Mouse (Mus musculus) CH12.LX (cell line): ENCODE measurements around the gene Rab10. TPM values are rescaled to one million over a fixed set of nuclear protein-coding genes. Genes with fewer than 3 reads are reported as not detected.

Experiments used
- DNase-seq: peaks from one replicate; pipeline ENCODE4 v3.0.0-alpha.2; 2013; ENCODE audit errors: extremely low read depth
- H3K27ac ChIP-seq: 2 replicates; pipeline ENCODE4 v1.5.1; 2012; ENCODE audit warnings: low read depth, mild to moderate bottlenecking, control low read depth, moderate library complexity; ENCODE audit not compliant: insufficient read depth
- H3K27me3 ChIP-seq: replicated peaks from 2 replicates; pipeline ENCODE3; 2012; ENCODE audit warnings: inconsistent platforms
- H3K36me3 ChIP-seq, 2 experiments: replicated peaks in 1 of 2; 2 replicates each; pipeline versions ENCODE3 to v1.6.1; 2012; ENCODE audit warnings: inconsistent platforms in 1 of 2, low read length in 1 of 2, mild to moderate bottlenecking in 1 of 2, mixed read lengths in 1 of 2, moderate library complexity in 1 of 2; ENCODE audit not compliant: control insufficient read depth in 1 of 2, insufficient read depth in 1 of 2
- H3K4me1 ChIP-seq, 2 experiments: 2 replicates each; pipeline ENCODE4 v1.6.1; 2012; ENCODE audit warnings: inconsistent platforms in 1 of 2, moderate library complexity in 1 of 2; ENCODE audit not compliant: insufficient read depth in 2 of 2, control insufficient read depth in 1 of 2
- H3K4me2 ChIP-seq: 2 replicates; pipeline ENCODE4 v1.6.1; 2012; ENCODE audit warnings: low read depth, mild to moderate bottlenecking, control low read depth; ENCODE audit not compliant: poor library complexity, insufficient read depth, severe bottlenecking
- H3K4me3 ChIP-seq, 3 experiments: fragments of 150-350 bp in 1 of 3; sonication (generic) in 1 of 3; replicated peaks in 1 of 3; 2 replicates each; pipeline versions ENCODE3 to v1.5.1; 2011 to 2012; ENCODE audit warnings: low read depth in 2 of 3, low read length in 2 of 3, mild to moderate bottlenecking in 2 of 3, moderate library complexity in 2 of 3, control low read depth in 1 of 3, improper control_type of control experiment in 1 of 3, inconsistent platforms in 1 of 3, mixed read lengths in 1 of 3; ENCODE audit not compliant: poor library complexity in 1 of 3
- H3K79me2 ChIP-seq: replicated peaks from 2 replicates; pipeline ENCODE4 v1.6.1; 2012; ENCODE audit warnings: mild to moderate bottlenecking, moderate library complexity; ENCODE audit not compliant: control insufficient read depth, poor library complexity, insufficient read depth, severe bottlenecking; ENCODE audit errors: extremely low read depth
- H3K9ac ChIP-seq: 2 replicates; pipeline ENCODE4 v1.6.1; 2012; ENCODE audit warnings: low read depth, mild to moderate bottlenecking, control low read depth, moderate library complexity; ENCODE audit not compliant: insufficient read depth
- H3K9me3 ChIP-seq: replicated peaks from 2 replicates; pipeline ENCODE3; 2012; ENCODE audit warnings: low read length, inconsistent platforms, mixed read lengths
- BHLHE40 ChIP-seq: IDR thresholded peaks from 2 replicates; pipeline ENCODE4 v1.6.1; 2011; ENCODE audit warnings: mild to moderate bottlenecking, low read depth, low read length, improper control_type of control experiment
- CHD1 ChIP-seq: IDR thresholded peaks from 2 replicates; pipeline ENCODE4 v1.6.1; 2012; ENCODE audit warnings: low read depth, low read length, improper control_type of control experiment, inconsistent platforms
- CTCF ChIP-seq, 2 experiments: IDR thresholded peaks in 1 of 2; conservative IDR thresholded peaks in 1 of 2; 2 replicates each; pipeline ENCODE4 v1.5.1; 2011 to 2012; ENCODE audit warnings: low read depth in 2 of 2, low read length in 2 of 2, improper control_type of control experiment in 1 of 2, inconsistent platforms in 1 of 2, mild to moderate bottlenecking in 1 of 2, moderate library complexity in 1 of 2
- E2F4 ChIP-seq: IDR thresholded peaks from 2 replicates; pipeline ENCODE4 v1.6.1; 2011; ENCODE audit warnings: low read depth, low read length, improper control_type of control experiment; ENCODE audit not compliant: insufficient replicate concordance
- EP300 ChIP-seq: IDR thresholded peaks from 2 replicates; pipeline ENCODE4 v1.6.1; 2011; ENCODE audit warnings: low read length, improper control_type of control experiment
- HCFC1 ChIP-seq: IDR thresholded peaks from 2 replicates; pipeline ENCODE4 v1.6.1; 2012; ENCODE audit warnings: low read depth, mild to moderate bottlenecking, inconsistent platforms, low read length, improper control_type of control experiment
- MAFK ChIP-seq: IDR thresholded peaks from 2 replicates; pipeline ENCODE4 v1.6.1; 2011; ENCODE audit warnings: low read length, improper control_type of control experiment; ENCODE audit not compliant: insufficient replicate concordance
- MEF2A ChIP-seq: IDR thresholded peaks from 2 replicates; pipeline ENCODE4 v1.6.1; 2014; ENCODE audit warnings: low read depth, mild to moderate bottlenecking, inconsistent platforms, low read length, improper control_type of control experiment, borderline replicate concordance
- MXI1 ChIP-seq: IDR thresholded peaks from 2 replicates; pipeline ENCODE4 v1.6.1; 2011; ENCODE audit warnings: mild to moderate bottlenecking, low read depth, low read length, improper control_type of control experiment
- MYC ChIP-seq: IDR thresholded peaks from 2 replicates; pipeline ENCODE4 v1.6.1; 2011; ENCODE audit warnings: low read depth, mild to moderate bottlenecking, improper control_type of control experiment, low read length
- POLR2AphosphoS2 ChIP-seq: IDR thresholded peaks from 2 replicates; pipeline ENCODE4 v1.6.1; 2011; ENCODE audit warnings: low read depth, low read length, improper control_type of control experiment
- TBP ChIP-seq: conservative IDR thresholded peaks from 2 replicates; pipeline ENCODE4 v1.6.1; 2011; ENCODE audit warnings: low read depth, low read length, improper control_type of control experiment
- ZC3H11A ChIP-seq: IDR thresholded peaks from 2 replicates; pipeline ENCODE4 v1.6.1; 2012; ENCODE audit warnings: low read depth, mild to moderate bottlenecking, inconsistent platforms, low read length, improper control_type of control experiment
- ZNF384 ChIP-seq: IDR thresholded peaks from 2 replicates; pipeline ENCODE4 v1.6.1; 2012; ENCODE audit warnings: low read depth, low read length, improper control_type of control experiment, inconsistent platforms
- dilution Hi-C: fragments of 300-500 bp; cut with MboI; formaldehyde crosslinking; loops from 2 replicates; pipeline ENCODE4 v1.14.3; 2020; ENCODE audit warnings: low sequenced_read_pairs; ENCODE audit not compliant: extremely low pct_unique_long_range_greater_than_20kb, extremely low pct_ligation_motif_present
- in situ Hi-C: fragments of 300-500 bp; cut with MboI; formaldehyde crosslinking; loops from 3 replicates; pipeline ENCODE4 v1.14.3; 2019; ENCODE audit warnings: low sequenced_read_pairs, low pct_ligation_motif_present, low pct_unique_long_range_greater_than_20kb, mixed read lengths
- polyA plus RNA-seq: library from polyadenylated mRNA; unstranded; fragments of >175 nt; gene quantifications from 2 replicates; pipeline ENCODE4 v1.2.1, GENCODE M21; 2012; ENCODE audit warnings: low read depth; ENCODE audit not compliant: insufficient read length
- total RNA-seq, 2 experiments: library from RNA; depleted of rRNA; stranded (reverse); fragments of 300-350 nt in 1 of 2; fragments of >200 nt in 1 of 2; gene quantifications; 2 replicates each; pipeline ENCODE4 v1.2.3; 2012 to 2014

Rab10 gene
- total and polyA plus RNA-seq, 3 experiments, result 60.1 to 111 (median 91.8) TPM

GRCm38 (mm10) chr12:3285919-3286318 is 23.9 kb downstream of the Rab10 start:
- dilution Hi-C loops, result no loop called here
- 0 out of 2 replicates have a peak overlapping the region, but pooled peaks have one; percentile 24 for H3K9ac ChIP-seq
- H3K36me3 ChIP-seq, result peaks cover 3 to 18% of the 10 kb centered on the region in 2 experiments
- in situ Hi-C loops, result no loop called here
- no peaks in the 10 kb centered on the region for H3K27me3 ChIP-seq
- H3K79me2 ChIP-seq, result peaks cover 77% of the 10 kb centered on the region
- no peak overlapping the region for H3K27ac ChIP-seq
- no peak for DNase-seq
- no peak overlapping the region; the same call in 1 of the 2 replicates for H3K4me2 ChIP-seq
- no peak overlapping the region for H3K4me3 ChIP-seq
- H3K4me1 ChIP-seq, result peaks cover 9 to 50% of the 10 kb centered on the region in 2 experiments
- H3K9me3 ChIP-seq, result peaks cover 2% of the 10 kb centered on the region
- TF ChIP-seq ZC3H11A (no peak), BHLHE40 (no peak), EP300 (no peak), MYC (no peak), CTCF (conservative IDR thresholded peaks at IDR 0.05 in 1 of 2, IDR thresholded peaks at IDR 0.05 in 1 of 2; ENCODE audit: low read depth in 2 of 2, low read length in 2 of 2) (no peak), CHD1 (no peak), POLR2AphosphoS2 (no peak), HCFC1 (no peak), MAFK (no peak), MEF2A (no peak), E2F4 (no peak), MXI1 (no peak), TBP (no peak)
- TF ChIP-seq, all 38 proteins: peak for 0

- dilution Hi-C loops, result no loop called here
- peaks cover 77% of the 10 kb centered on the region for H3K79me2 ChIP-seq
- H3K27ac ChIP-seq, result peak overlapping the region; percentile 14; the same call in 1 of the 2 replicates
- H3K4me3 ChIP-seq, result no peak overlapping the region
- H3K4me1 ChIP-seq, result peaks cover 12 to 48% of the 10 kb centered on the region in 2 experiments
- H3K4me2 ChIP-seq, result peak overlapping the region; percentile 71; the same call in 1 of the 2 replicates
- H3K36me3 ChIP-seq, result peaks cover 0 to 18% of the 10 kb centered on the region in 2 experiments
- H3K27me3 ChIP-seq, result no peaks in the 10 kb centered on the region
- peak overlapping the region; percentile 39; the same call in 1 of the 2 replicates for H3K9ac ChIP-seq
- no peak for TF ChIP-seq ZNF384
- peak; percentile 38; the same call in 1 of the 2 replicates for TF ChIP-seq MAFK
- TF ChIP-seq, all 38 proteins: peak for 1
- DNase-seq, result no peak
- peaks cover 2% of the 10 kb centered on the region for H3K9me3 ChIP-seq
- in situ Hi-C loops, result no loop called here
These were observed 24.4 kb downstream of the Rab10 start for GRCm38 (mm10) chr12:3285377-3285776.
